Mouse (Mus musculus) small intestine, adult 2 months (tissue): ENCODE results near the gene Klhl33.

Experiments used
- CTCF ChIP-seq: fragments of 200-500 bp; IDR thresholded peaks from 2 replicates; pipeline ENCODE4 v1.5.1; 2012; ENCODE audit warnings: low read depth, mild to moderate bottlenecking, control low read depth, inconsistent platforms, low read length, moderate library complexity, mixed read lengths; ENCODE audit not compliant: insufficient replicate concordance, insufficient read length; ENCODE audit errors: extremely low read depth
- POLR2A ChIP-seq: fragments of 200-500 bp; IDR thresholded peaks from 2 replicates; pipeline ENCODE4 v1.6.1; 2012; ENCODE audit warnings: low read depth, mild to moderate bottlenecking, control low read depth, inconsistent platforms, low read length, moderate library complexity

GRCm38 (mm10) chr14:50892091-50892490 is 5.2 kb downstream of the Klhl33 start:
- no peak for TF ChIP-seq CTCF
- TF ChIP-seq POLR2A = no peak
